Mouse (Mus musculus) hindbrain, embryonic 11.5 days (tissue): ENCODE results near the gene Cby1. TPM values are rescaled to one million over a fixed set of nuclear protein-coding genes. Genes with fewer than 3 reads are reported as not detected.

Source experiments
- ATAC-seq: fragments of 200-750 bp; cut with Nextera tagmentation; 2 replicates; pipeline ENCODE4 v1.8.0; 2017; ENCODE audit warnings: mild to moderate bottlenecking, moderate TSS enrichment, moderate library complexity; ENCODE audit not compliant: low FRiP score
- DNase-seq: peaks from one replicate; pipeline ENCODE4 v3.0.0-alpha.2; 2015; ENCODE audit warnings: low spot score
- H3K27ac ChIP-seq: fragments of 300-500 bp; sonication (generic); 2 replicates; pipeline ENCODE4 v1.5.1; 2014; ENCODE audit warnings: mild to moderate bottlenecking, low read depth, low read length
- H3K27me3 ChIP-seq: fragments of 300-500 bp; sonication (generic); 2 replicates; pipeline ENCODE4 v1.6.1; 2014; ENCODE audit warnings: mild to moderate bottlenecking, low read length, moderate library complexity, mixed read lengths; ENCODE audit not compliant: control insufficient read depth, insufficient read depth
- H3K36me3 ChIP-seq: fragments of 300-500 bp; sonication (generic); 2 replicates; pipeline ENCODE4 v1.6.1; 2014; ENCODE audit warnings: mild to moderate bottlenecking, low read length, moderate library complexity, mixed read lengths; ENCODE audit not compliant: control insufficient read depth, insufficient read depth
- H3K4me1 ChIP-seq: fragments of 300-500 bp; sonication (generic); replicated peaks from 2 replicates; pipeline ENCODE4 v1.6.1; 2014; ENCODE audit warnings: low read length, mixed read lengths; ENCODE audit not compliant: control insufficient read depth, insufficient read depth
- H3K4me2 ChIP-seq: fragments of 300-500 bp; sonication (generic); replicated peaks from 2 replicates; pipeline ENCODE4 v1.6.1; 2014; ENCODE audit warnings: mild to moderate bottlenecking, low read depth, low read length
- H3K4me3 ChIP-seq: fragments of 300-500 bp; sonication (generic); 2 replicates; pipeline ENCODE4 v1.5.1; 2014; ENCODE audit warnings: low read depth, low read length
- H3K9ac ChIP-seq: fragments of 300-500 bp; sonication (generic); 2 replicates; pipeline ENCODE4 v1.6.1; 2014; ENCODE audit warnings: low read depth, low read length
- H3K9me3 ChIP-seq: fragments of 300-500 bp; sonication (generic); 2 replicates; pipeline ENCODE4 v1.6.1; 2016; ENCODE audit warnings: low read length; ENCODE audit not compliant: control insufficient read depth
- WGBS: fragments of 180-500 bp; shearing (Covaris S2); extraction: QIAGEN DNeasy Blood & Tissue Kit; methylation state at CpG from one replicate; pipeline ENCODE4 v1.1.7; 2014; 5-methylcytosine and 5-hydroxymethylcytosine counted together
- polyA plus RNA-seq: library from polyadenylated mRNA; unstranded; fragments of >200 nt; fragmentation: Nextera tagmentation; extraction: Ambion mirVana; gene quantifications from 2 replicates; pipeline ENCODE4 v1.2.1, GENCODE M21; 2014

Gene Cby1
- polyA plus RNA-seq, 1 experiment from 2014 or later, result 76.1 TPM

GRCm38 (mm10) chr15:79697558-79698187, 38.7 kb downstream of the Cby1 start:
- Histone ChIP-seq H3K4me1 (no peaks in the 10 kb centered on the region; the same call in 1 of the 2 replicates), H3K27ac (0 out of 2 replicates have a peak overlapping the region, but pooled peaks have one; percentile 39), H3K4me2 (no peak overlapping the region), H3K9me3 (no peaks in the 10 kb centered on the region), H3K27me3 (no peaks in the 10 kb centered on the region), H3K36me3 (peaks cover 2% of the 10 kb centered on the region; the same call in 1 of the 2 replicates), H3K9ac (no peak overlapping the region), H3K4me3 (no peak overlapping the region)
- WGBS, result 84% methylated on average over 9 of the region's 9 CpGs
- DNase-seq (no peak), ATAC-seq (no peak)

GRCm38 (mm10) chr15:79706603-79707214, 47.7 kb downstream of the Cby1 start:
- no peak for DNase-seq
- WGBS, result 91% methylated on average over 17 of the region's 17 CpGs
- Histone ChIP-seq H3K4me3 (no peak overlapping the region), H3K4me1 (no peaks in the 10 kb centered on the region), H3K36me3 (0 out of 2 replicates have a peak, but pooled peaks cover 3% of the 10 kb centered on the region), H3K27me3 (no peaks in the 10 kb centered on the region), H3K4me2 (no peak overlapping the region), H3K9me3 (no peaks in the 10 kb centered on the region), H3K27ac (no peak overlapping the region), H3K9ac (no peak overlapping the region)
- ATAC-seq, result no peak

DNA sequence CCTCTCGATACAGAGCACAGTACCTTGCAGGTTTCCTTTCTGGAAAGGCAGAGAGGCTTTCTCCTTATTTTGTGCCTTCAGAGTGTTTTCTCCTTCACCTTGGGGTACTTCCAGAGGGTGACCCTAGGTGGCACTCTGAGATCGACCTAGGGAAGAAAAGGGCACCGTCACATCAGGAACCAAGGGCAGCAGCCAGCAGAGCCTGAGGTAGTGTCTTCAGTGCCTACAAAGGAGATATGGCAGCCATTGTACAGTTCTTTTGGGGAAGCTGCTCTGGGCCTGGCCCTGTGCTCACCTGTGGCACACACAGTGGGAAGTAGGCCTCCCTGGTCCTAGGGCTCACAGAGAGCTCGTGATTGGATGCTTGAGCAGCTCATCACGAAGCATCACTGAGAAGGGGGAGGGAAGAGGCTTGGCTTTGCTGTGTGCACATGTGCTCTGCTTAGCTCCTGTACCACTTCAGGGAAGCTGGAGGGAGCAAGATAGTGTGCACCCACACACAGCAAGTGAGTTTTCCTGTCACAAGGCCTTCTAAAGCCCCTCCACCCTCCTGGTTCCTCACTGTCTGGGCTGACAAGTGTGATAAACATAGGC, 49.3 kb downstream of the Cby1 start:
- H3K9me3 ChIP-seq, result no peaks in the 10 kb centered on the region
- H3K27me3 ChIP-seq, result no peaks in the 10 kb centered on the region
- H3K27ac ChIP-seq, result no peak overlapping the region
- DNase-seq (no peak), ATAC-seq (no peak)
- 0 out of 2 replicates have a peak, but pooled peaks cover 7% of the 10 kb centered on the region for H3K36me3 ChIP-seq
- 92% methylated on average over 5 of the region's 5 CpGs for WGBS
- H3K9ac ChIP-seq, result no peak overlapping the region
- H3K4me2 ChIP-seq, result no peak overlapping the region
- H3K4me1 ChIP-seq, result no peaks in the 10 kb centered on the region
- no peak overlapping the region for H3K4me3 ChIP-seq

GRCm38 (mm10) chr15:79715646-79716045, 56.6 kb downstream of the Cby1 start:
- Histone ChIP-seq H3K9ac (no peak overlapping the region), H3K36me3 (peaks cover 11% of the 10 kb centered on the region; the same call in 1 of the 2 replicates), H3K4me3 (no peak overlapping the region), H3K4me1 (no peaks in the 10 kb centered on the region), H3K9me3 (no peaks in the 10 kb centered on the region), H3K4me2 (no peak overlapping the region), H3K27ac (no peak overlapping the region), H3K27me3 (no peaks in the 10 kb centered on the region)
- WGBS, result 90% methylated on average over 7 of the region's 7 CpGs
- no peak for ATAC-seq
- DNase-seq, result no peak

GRCm38 (mm10) chr15:79716710-79717109, 57.7 kb downstream of the Cby1 start:
- H3K9me3 ChIP-seq, result no peaks in the 10 kb centered on the region
- no peak overlapping the region for H3K27ac ChIP-seq
- H3K4me1 ChIP-seq, result no peaks in the 10 kb centered on the region
- no peak overlapping the region for H3K4me2 ChIP-seq
- no peak overlapping the region for H3K9ac ChIP-seq
- 85% methylated on average over 6 of the region's 6 CpGs for WGBS
- ATAC-seq (no peak), DNase-seq (no peak)
- no peaks in the 10 kb centered on the region for H3K27me3 ChIP-seq
- H3K4me3 ChIP-seq, result no peak overlapping the region
- H3K36me3 ChIP-seq, result peaks cover 11% of the 10 kb centered on the region; the same call in 1 of the 2 replicates

Other genes with a start within 250 kb of the Cby1 start
- gene Csnk1e, start 203.6 kb upstream of the Cby1 start, polyA plus RNA-seq, result 193 and 195 TPM in 2 replicates
- gene Kcnj4, start 154.0 kb upstream of the Cby1 start, polyA plus RNA-seq, result not detected in 2 replicates
- 15.8 and 18.3 TPM in 2 replicates for gene Kdelr3, start 142.8 kb upstream of the Cby1 start, polyA plus RNA-seq
- gene Ddx17, start 112.5 kb upstream of the Cby1 start, polyA plus RNA-seq, result 87.6 and 116 TPM in 2 replicates
- gene Dmc1, start 54.1 kb upstream of the Cby1 start, polyA plus RNA-seq, result 1.2 and 1.5 TPM in 2 replicates
- 3.7 and 6.0 TPM in 2 replicates for gene Fam227a, start 243 bp upstream of the Cby1 start, polyA plus RNA-seq
- 337 and 338 TPM in 2 replicates for gene Tomm22, start 11.7 kb downstream of the Cby1 start, polyA plus RNA-seq
- gene Josd1, start 28.7 kb downstream of the Cby1 start, polyA plus RNA-seq, result 12.2 and 14.7 TPM in 2 replicates
- gene Gtpbp1, start 31.6 kb downstream of the Cby1 start, polyA plus RNA-seq, result 28.1 and 33.9 TPM in 2 replicates
- gene Sun2, start 83.3 kb downstream of the Cby1 start, polyA plus RNA-seq, result 4.3 and 9.5 TPM in 2 replicates
- 61.8 and 71.9 TPM in 2 replicates for gene Dnal4, start 118.7 kb downstream of the Cby1 start, polyA plus RNA-seq
- gene Nptxr, start 145.6 kb downstream of the Cby1 start, polyA plus RNA-seq, result 1.5 and 1.7 TPM in 2 replicates
- 0.26 TPM in 1 of 2 replicates, not detected in the other for gene Npcd, start 175.0 kb downstream of the Cby1 start, polyA plus RNA-seq
- 10.8 and 14.4 TPM in 2 replicates for gene Cbx6, start 175.5 kb downstream of the Cby1 start, polyA plus RNA-seq
- gene Apobec3, start 232.5 kb downstream of the Cby1 start, polyA plus RNA-seq, result 6.0 and 9.3 TPM in 2 replicates